Mouse (Mus musculus): ENCODE results near the gene AI413582. TPM values are rescaled to one million over a fixed set of nuclear protein-coding genes. Genes with fewer than 3 reads are reported as not detected.

AI413582 gene
- total and polyA plus RNA-seq, 3 experiments, result 9.1 to 22.4 (median 9.1) TPM

DNA sequence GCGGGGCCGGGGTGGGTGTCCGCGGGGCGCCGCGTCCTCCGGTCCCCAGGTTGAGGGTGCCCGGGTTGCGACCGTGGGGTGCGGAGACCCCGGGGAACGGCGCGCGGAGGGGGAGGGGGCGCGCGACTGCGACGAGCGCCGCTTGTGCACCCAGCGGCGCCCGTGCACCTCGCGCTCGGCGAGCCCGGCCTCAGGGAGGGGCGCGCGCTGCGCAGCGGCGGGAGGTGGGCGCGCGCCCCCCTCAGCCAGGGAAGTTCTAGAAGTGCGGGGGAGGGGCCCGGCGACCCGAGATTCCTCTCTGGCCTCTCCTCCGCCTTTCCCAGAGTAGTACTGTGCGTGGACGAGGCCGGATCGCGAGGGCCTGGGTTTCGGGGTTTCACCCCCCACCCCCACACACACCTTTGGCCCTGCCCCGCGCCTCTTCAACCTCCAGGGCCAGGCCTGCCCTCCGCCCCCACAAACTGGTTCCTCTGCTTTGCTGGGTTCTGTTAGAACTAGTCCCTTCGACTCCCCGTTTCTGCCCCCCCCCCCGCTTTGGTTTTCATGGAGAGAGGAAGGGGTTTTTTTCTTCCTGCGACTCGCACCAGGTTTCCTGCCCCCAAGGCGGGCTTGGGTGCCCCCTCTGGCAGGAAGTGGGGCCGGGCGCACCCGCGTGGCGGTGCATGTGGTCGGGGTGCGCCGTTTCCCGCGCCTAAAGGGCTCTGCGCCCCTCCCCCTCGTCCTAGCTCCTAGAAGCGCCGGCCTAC is 8.2 kb downstream of the AI413582 start:
- Histone ChIP-seq H3K27me3 (ENCODE audit: control insufficient read depth, insufficient read depth, low read length) (no peaks in the 10 kb centered on the region), H3K27ac (peak overlapping the region; percentile 70), H3K36me3 (ENCODE audit: control insufficient read depth, insufficient read depth, low read length) (no peaks in the 10 kb centered on the region), H3K79me2 (replicated peaks; ENCODE audit: control insufficient read depth, insufficient read depth, low read length) (no peaks in the 10 kb centered on the region), H3K4me3 (peak overlapping the region; percentile 67), H3K9ac (ENCODE audit: low read depth, low read length) (peak overlapping the region; percentile 84), H3K4me1 (ENCODE audit: control insufficient read depth, insufficient read depth, low read length) (no peaks in the 10 kb centered on the region; the same call in 1 of the 2 replicates)
- intact Hi-C loops (cut with DNase I), result no loop called here
- WGBS, result 2% methylated on average over 74 of the region's 75 CpGs
- peak in 1 of 2 experiments; percentile 62 for DNase-seq
- TF ChIP-seq EP300 (IDR thresholded peaks at IDR 0.05; ENCODE audit: insufficient read depth, low read depth, low read length), result no peak
- TF ChIP-seq POLR2A (IDR thresholded peaks at IDR 0.05; ENCODE audit: insufficient read depth, low read depth, low read length), result no peak
- peak; percentile 32 for TF ChIP-seq CTCF (IDR thresholded peaks at IDR 0.05)

- Histone ChIP-seq H3K4me3 (peak within 1 kb of the TSS; percentile 67), H3K4me1 (ENCODE audit: control insufficient read depth, insufficient read depth, low read length) (no peaks in the 10 kb centered on the region; the same call in 1 of the 2 replicates), H3K27me3 (ENCODE audit: control insufficient read depth, insufficient read depth, low read length) (no peaks in the 10 kb centered on the region), H3K79me2 (replicated peaks; ENCODE audit: control insufficient read depth, insufficient read depth, low read length) (no peaks in the 10 kb centered on the region), H3K27ac (peak within 1 kb of the TSS; percentile 70), H3K36me3 (ENCODE audit: control insufficient read depth, insufficient read depth, low read length) (no peaks in the 10 kb centered on the region), H3K9ac (ENCODE audit: low read depth, low read length) (peak within 1 kb of the TSS; percentile 84)
- DNase-seq, result peak; percentile 91 to 92
- intact Hi-C loops (cut with DNase I), result no loop called here
- TF ChIP-seq POLR2A (IDR thresholded peaks at IDR 0.05; ENCODE audit: insufficient read depth, low read depth, low read length) (peak; percentile 80), CTCF (IDR thresholded peaks at IDR 0.05) (no peak)
- under 1% methylated on average over 79 of the region's 79 CpGs for WGBS
Observed at GRCm38 (mm10) chr17:27556315-27557011, 9.1 kb downstream of the AI413582 start, which contains the start of gene Hmga1. Hmga1 (plus strand) TSS chr17:27556497.

DNA sequence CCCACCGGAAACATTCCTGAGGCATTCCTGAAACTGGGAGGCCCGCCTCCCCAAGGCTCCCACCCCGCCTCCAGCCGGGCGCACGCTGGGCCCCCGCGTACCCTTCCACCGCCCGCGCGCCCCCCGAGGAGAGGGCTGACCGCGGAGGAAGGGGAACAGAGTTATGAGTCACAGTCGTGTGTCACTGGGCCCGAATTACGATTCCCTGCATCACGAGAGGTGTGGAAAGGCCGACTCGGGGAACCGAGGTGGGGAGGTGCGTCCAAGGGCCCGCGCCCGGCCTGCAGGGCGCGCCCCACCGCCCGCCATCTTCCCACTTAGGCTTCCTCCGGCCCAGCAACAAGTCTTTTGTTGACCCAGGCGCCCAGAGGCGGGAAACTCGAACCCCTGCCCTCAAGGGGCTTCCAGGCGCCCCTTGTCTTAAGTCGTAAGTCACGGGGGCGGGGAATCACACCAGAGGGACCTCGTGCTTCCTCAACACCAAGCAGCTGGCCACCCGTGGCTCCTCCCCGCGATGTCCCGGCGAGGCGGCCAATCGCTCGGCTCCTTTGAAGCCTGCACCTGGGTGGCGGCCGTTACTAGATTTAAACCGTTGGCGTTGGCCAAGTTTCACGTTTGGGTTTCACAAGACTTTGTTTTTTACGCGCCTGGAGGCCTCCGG is 9.9 kb downstream of the AI413582 start:
- no peaks in the 10 kb centered on the region for H3K79me2 ChIP-seq (replicated peaks; ENCODE audit: control insufficient read depth, insufficient read depth, low read length)
- H3K27ac ChIP-seq, result peak overlapping the region; percentile 70
- no peak for TF ChIP-seq POLR2A (IDR thresholded peaks at IDR 0.05; ENCODE audit: insufficient read depth, low read depth, low read length)
- intact Hi-C loops (cut with DNase I), result no loop called here
- H3K27me3 ChIP-seq (ENCODE audit: control insufficient read depth, insufficient read depth, low read length), result no peaks in the 10 kb centered on the region
- peak overlapping the region; percentile 73 for H3K9ac ChIP-seq (ENCODE audit: low read depth, low read length)
- peak; percentile 66 to 80 for DNase-seq
- peak overlapping the region; percentile 67 for H3K4me3 ChIP-seq
- 2% methylated on average over 55 of the region's 55 CpGs for WGBS
- H3K4me1 ChIP-seq (ENCODE audit: control insufficient read depth, insufficient read depth, low read length), result no peaks in the 10 kb centered on the region; the same call in 1 of the 2 replicates
- no peaks in the 10 kb centered on the region for H3K36me3 ChIP-seq (ENCODE audit: control insufficient read depth, insufficient read depth, low read length)

DNA sequence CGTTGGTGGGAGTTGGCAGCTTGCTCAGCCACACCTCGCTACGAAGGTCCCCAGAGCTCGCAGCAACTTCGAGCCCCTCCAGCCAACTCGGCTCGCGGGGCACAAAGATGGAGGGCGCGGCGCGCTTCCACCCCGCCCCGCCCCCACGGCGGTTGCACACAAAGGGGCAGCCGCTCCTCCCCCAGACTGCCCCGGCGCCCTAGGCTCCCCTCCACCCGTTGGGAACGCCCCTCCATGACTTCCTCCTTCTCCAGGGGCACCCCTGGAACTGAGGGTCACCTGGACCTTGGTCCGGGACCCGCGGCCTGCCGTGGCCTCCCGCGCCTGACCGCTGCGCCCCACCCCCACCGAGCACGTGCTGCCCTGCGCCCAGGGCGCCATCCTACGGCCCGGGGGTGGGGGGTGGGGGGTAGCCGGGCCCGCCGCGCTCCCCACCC is 10.5 kb downstream of the AI413582 start:
- H3K27me3 ChIP-seq (ENCODE audit: control insufficient read depth, insufficient read depth, low read length), result no peaks in the 10 kb centered on the region
- H3K4me1 ChIP-seq (ENCODE audit: control insufficient read depth, insufficient read depth, low read length), result no peaks in the 10 kb centered on the region; the same call in 1 of the 2 replicates
- TF ChIP-seq EP300 (IDR thresholded peaks at IDR 0.05; ENCODE audit: insufficient read depth, low read depth, low read length) (no peak), POLR2A (IDR thresholded peaks at IDR 0.05; ENCODE audit: insufficient read depth, low read depth, low read length) (no peak)
- H3K27ac ChIP-seq, result no peak overlapping the region
- peak; percentile 50 to 52 for DNase-seq
- H3K9ac ChIP-seq (ENCODE audit: low read depth, low read length), result peak overlapping the region; percentile 31
- H3K79me2 ChIP-seq (replicated peaks; ENCODE audit: control insufficient read depth, insufficient read depth, low read length), result no peaks in the 10 kb centered on the region
- intact Hi-C loops (cut with DNase I), result no loop called here
- H3K4me3 ChIP-seq, result peak overlapping the region; percentile 67; the same call in 1 of the 2 replicates
- WGBS, result 31% methylated on average over 25 of the region's 39 CpGs
- H3K36me3 ChIP-seq (ENCODE audit: control insufficient read depth, insufficient read depth, low read length), result no peaks in the 10 kb centered on the region

GRCm38 (mm10) chr17:27554062-27554960 is 11.2 kb downstream of the AI413582 start:
- WGBS, result 74% methylated on average over 20 of the region's 20 CpGs
- TF ChIP-seq CTCF (IDR thresholded peaks at IDR 0.05) (no peak), POLR2A (IDR thresholded peaks at IDR 0.05; ENCODE audit: insufficient read depth, low read depth, low read length) (no peak), EP300 (IDR thresholded peaks at IDR 0.05; ENCODE audit: insufficient read depth, low read depth, low read length) (no peak)
- intact Hi-C loops (cut with DNase I), result no loop called here
- Histone ChIP-seq H3K36me3 (ENCODE audit: control insufficient read depth, insufficient read depth, low read length) (no peaks in the 10 kb centered on the region), H3K79me2 (replicated peaks; ENCODE audit: control insufficient read depth, insufficient read depth, low read length) (no peaks in the 10 kb centered on the region), H3K4me1 (ENCODE audit: control insufficient read depth, insufficient read depth, low read length) (no peaks in the 10 kb centered on the region; the same call in 1 of the 2 replicates), H3K27ac (no peak overlapping the region), H3K4me3 (no peak overlapping the region), H3K9ac (ENCODE audit: low read depth, low read length) (no peak overlapping the region), H3K27me3 (ENCODE audit: control insufficient read depth, insufficient read depth, low read length) (no peaks in the 10 kb centered on the region)
- DNase-seq, result no peak
